Mouse (Mus musculus) gastrocnemius, adult 18-20 months (tissue): Measurements from ENCODE around the gene Nrn1l. TPM values are rescaled to one million over a fixed set of nuclear protein-coding genes. Genes with fewer than 3 reads are reported as not detected.

Source experiments
- DNase-seq: peaks from one replicate; pipeline ENCODE4 v3.0.0; 2021; ENCODE audit warnings: low spot score
- total RNA-seq, 2 experiments: library from RNA; stranded (reverse); gene quantifications; 2 replicates each; pipeline ENCODE4 v1.2.3; 2021

Nrn1l gene
- total RNA-seq, 2 experiments from 2014 or later: 0.76 TPM; not detected in 1

GRCm38 (mm10) chr8:105889756-105890465 lies 3.5 kb upstream of the Nrn1l start:
- DNase-seq: no peak

- DNase-seq: peak; percentile 67
These were observed 2.5 kb upstream of the Nrn1l start for GRCm38 (mm10) chr8:105890870-105891269.

GRCm38 (mm10) chr8:105892432-105892831 lies 935 bp upstream of the Nrn1l start:
- no peak for DNase-seq

- DNase-seq: no peak
These were observed 4.6 kb downstream of the Nrn1l start for GRCm38 (mm10) chr8:105897801-105898480.

- peak; percentile 91 for DNase-seq
These were observed 7.0 kb downstream of the Nrn1l start, which contains the start of gene Pskh1 for GRCm38 (mm10) chr8:105900180-105900940. Pskh1 (plus strand) TSS chr8:105900441.

- no peak for DNase-seq
These were observed 7.7 kb downstream of the Nrn1l start for GRCm38 (mm10) chr8:105900941-105901616.

- DNase-seq: no peak
These were observed 26.0 kb downstream of the Nrn1l start for GRCm38 (mm10) chr8:105919390-105919789.

GRCm38 (mm10) chr8:105925123-105925522 lies 31.8 kb downstream of the Nrn1l start:
- no peak for DNase-seq

- DNase-seq: peak; percentile 88
These were observed 37.2 kb downstream of the Nrn1l start for GRCm38 (mm10) chr8:105930602-105931001.

- no peak for DNase-seq
These were observed 37.9 kb downstream of the Nrn1l start for GRCm38 (mm10) chr8:105931271-105931670.

GRCm38 (mm10) chr8:105932525-105932924 lies 39.2 kb downstream of the Nrn1l start:
- no peak for DNase-seq

- no peak for DNase-seq
These were observed 40.4 kb downstream of the Nrn1l start, which contains the start of gene Ctrl for GRCm38 (mm10) chr8:105933762-105934161. Ctrl (minus strand) TSS chr8:105933862.

- DNase-seq: no peak
These were observed 41.7 kb downstream of the Nrn1l start for GRCm38 (mm10) chr8:105935105-105935504.

- DNase-seq: no peak
These were observed 42.7 kb downstream of the Nrn1l start for GRCm38 (mm10) chr8:105935863-105936603.

GRCm38 (mm10) chr8:105936866-105937475 lies 43.6 kb downstream of the Nrn1l start:
- peak; percentile 89 for DNase-seq

GRCm38 (mm10) chr8:105937496-105938305 lies 44.3 kb downstream of the Nrn1l start:
- DNase-seq: peak; percentile 38

- DNase-seq: no peak
These were observed 44.9 kb downstream of the Nrn1l start, which contains the start of gene Psmb10 for GRCm38 (mm10) chr8:105938306-105938669. Psmb10 (minus strand) TSS chr8:105938444.

- DNase-seq: no peak
These were observed 48.7 kb downstream of the Nrn1l start for GRCm38 (mm10) chr8:105942026-105942425.

- DNase-seq: no peak
These were observed 49.2 kb downstream of the Nrn1l start for GRCm38 (mm10) chr8:105942542-105942941.
